Mouse (Mus musculus) hindbrain, postnatal 0 days (tissue): ENCODE measurements around the gene Prkcz. TPM values are rescaled to one million over a fixed set of nuclear protein-coding genes. Genes with fewer than 3 reads are reported as not detected.

Source experiments
- ATAC-seq: fragments of 200-750 bp; cut with Nextera tagmentation; 2 replicates; pipeline ENCODE4 v1.8.0; 2017; ENCODE audit warnings: mild to moderate bottlenecking, moderate TSS enrichment, moderate library complexity
- DNase-seq: peaks from one replicate; pipeline ENCODE4 v3.0.0-alpha.2; 2015; ENCODE audit warnings: low spot score
- H3K27ac ChIP-seq: fragments of 300-500 bp; sonication (generic); 2 replicates; pipeline ENCODE4 v1.5.1; 2014; ENCODE audit warnings: mild to moderate bottlenecking
- H3K27me3 ChIP-seq: fragments of 300-500 bp; sonication (generic); 2 replicates; pipeline ENCODE4 v1.6.1; 2014; ENCODE audit warnings: low read length, mixed read lengths; ENCODE audit not compliant: insufficient read depth
- H3K36me3 ChIP-seq: fragments of 300-500 bp; sonication (generic); 2 replicates; pipeline ENCODE4 v1.6.1; 2014; ENCODE audit warnings: low read length, mixed read lengths; ENCODE audit not compliant: insufficient read depth
- H3K4me1 ChIP-seq: fragments of 300-500 bp; sonication (generic); 2 replicates; pipeline ENCODE4 v1.6.1; 2014; ENCODE audit warnings: antibody characterized with exemption, low read length, mixed read lengths; ENCODE audit not compliant: insufficient read depth
- H3K4me2 ChIP-seq: fragments of 300-500 bp; sonication (generic); 2 replicates; pipeline ENCODE4 v1.6.1; 2014; ENCODE audit warnings: low read depth, mild to moderate bottlenecking, low read length, moderate library complexity, mixed read lengths
- H3K4me3 ChIP-seq: fragments of 300-500 bp; sonication (generic); 2 replicates; pipeline ENCODE4 v1.5.1; 2014; ENCODE audit warnings: low read length
- H3K9ac ChIP-seq: fragments of 300-500 bp; sonication (generic); replicated peaks from 2 replicates; pipeline ENCODE4 v1.6.1; 2014; ENCODE audit warnings: mild to moderate bottlenecking, low read length, moderate library complexity, mixed read lengths
- H3K9me3 ChIP-seq: fragments of 300-500 bp; sonication (generic); 2 replicates; pipeline ENCODE4 v1.6.1; 2016; ENCODE audit warnings: low read length, mixed read lengths
- CTCF ChIP-seq: IDR thresholded peaks from 2 replicates; pipeline ENCODE4 v1.5.1; 2016; ENCODE audit warnings: antibody characterized with exemption, control low read depth, low read depth
- WGBS: fragments of 180-500 bp; shearing (Covaris S2); extraction: QIAGEN DNeasy Blood & Tissue Kit; methylation state at CpG from one replicate; pipeline ENCODE4 v1.1.7; 2014; 5-methylcytosine and 5-hydroxymethylcytosine counted together
- polyA plus RNA-seq: library from polyadenylated mRNA; unstranded; fragments of >200 nt; fragmentation: Nextera tagmentation; extraction: Ambion mirVana; gene quantifications from 2 replicates; pipeline ENCODE4 v1.2.1, GENCODE M21; 2015
- total RNA-seq: library from RNA; depleted of rRNA; stranded (reverse); fragments of >200 nt; gene quantifications from 2 replicates; pipeline ENCODE4 v1.2.3, GENCODE M21; 2014

The Prkcz gene
- total and polyA plus RNA-seq, 2 experiments from 2014 or later: 84.2 to 85.1 TPM

DNA sequence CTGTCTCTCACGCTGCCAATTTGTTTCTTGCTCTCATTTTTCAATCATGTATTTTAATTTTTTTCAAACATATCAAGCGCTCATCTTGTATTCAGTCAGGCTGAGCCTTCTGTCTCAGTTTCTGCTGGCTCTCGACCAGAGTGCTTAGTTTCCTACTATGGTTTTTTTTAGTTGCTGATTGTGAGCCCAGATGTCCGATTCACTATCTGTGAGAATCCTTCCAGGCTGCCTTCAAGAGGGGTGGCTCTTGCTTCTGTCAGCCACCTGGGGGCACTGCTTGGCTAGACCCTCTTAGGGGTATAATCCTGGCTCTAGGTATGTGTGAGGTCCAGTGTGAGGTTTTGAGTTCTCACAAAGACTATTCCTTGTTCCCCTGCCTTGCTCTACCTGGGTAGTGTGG lies 65.2 kb downstream of the Prkcz start:
- no peaks in the 10 kb centered on the region for H3K4me1 ChIP-seq
- no peaks in the 10 kb centered on the region for H3K9me3 ChIP-seq
- peak; percentile 36 for TF ChIP-seq CTCF
- H3K4me2 ChIP-seq: no peak overlapping the region
- DNase-seq (no peak), ATAC-seq (no peak)
- H3K27ac ChIP-seq: no peak overlapping the region
- no peaks in the 10 kb centered on the region for H3K36me3 ChIP-seq
- H3K4me3 ChIP-seq: no peak overlapping the region
- WGBS: 55% methylated on average over 4 of the region's 4 CpGs
- H3K9ac ChIP-seq: no peak overlapping the region
- no peaks in the 10 kb centered on the region for H3K27me3 ChIP-seq

DNA sequence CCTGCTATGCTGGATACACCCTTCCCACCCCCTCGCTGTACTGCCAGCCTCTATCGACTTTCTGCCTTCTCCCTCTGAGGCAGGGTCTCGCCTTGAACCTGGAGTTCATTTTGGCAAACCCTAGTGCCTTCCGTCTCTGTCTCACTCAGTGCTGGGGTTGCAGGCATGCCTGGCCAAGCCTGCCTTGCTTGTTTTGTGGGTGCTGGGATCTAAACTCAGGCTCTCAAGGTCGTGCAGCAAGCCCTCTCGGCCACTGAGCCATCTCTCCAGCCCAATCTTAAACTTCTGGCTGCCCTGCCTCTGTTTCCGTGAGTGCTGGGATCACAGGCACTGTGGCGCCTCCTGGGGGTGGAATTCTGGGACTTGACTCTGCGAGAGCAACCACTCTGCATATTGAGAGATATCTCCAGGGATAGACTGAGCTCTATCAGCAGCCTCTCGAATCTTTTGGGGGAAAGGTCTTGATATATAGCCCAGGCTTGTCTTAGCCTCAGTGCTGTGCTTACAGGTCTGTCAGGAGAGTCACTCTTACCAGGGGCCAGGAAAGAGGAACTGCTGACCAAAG lies 66.1 kb downstream of the Prkcz start:
- ATAC-seq (no peak), DNase-seq (no peak)
- no peaks in the 10 kb centered on the region for H3K9me3 ChIP-seq
- no peak overlapping the region for H3K4me2 ChIP-seq
- H3K36me3 ChIP-seq: no peaks in the 10 kb centered on the region
- WGBS: 81% methylated on average over 10 of the region's 10 CpGs
- H3K4me3 ChIP-seq: no peak overlapping the region
- H3K9ac ChIP-seq: no peak overlapping the region
- peak; percentile 31; the same call in 1 of the 2 replicates for TF ChIP-seq CTCF
- no peaks in the 10 kb centered on the region for H3K4me1 ChIP-seq
- no peak overlapping the region for H3K27ac ChIP-seq
- no peaks in the 10 kb centered on the region for H3K27me3 ChIP-seq

DNA sequence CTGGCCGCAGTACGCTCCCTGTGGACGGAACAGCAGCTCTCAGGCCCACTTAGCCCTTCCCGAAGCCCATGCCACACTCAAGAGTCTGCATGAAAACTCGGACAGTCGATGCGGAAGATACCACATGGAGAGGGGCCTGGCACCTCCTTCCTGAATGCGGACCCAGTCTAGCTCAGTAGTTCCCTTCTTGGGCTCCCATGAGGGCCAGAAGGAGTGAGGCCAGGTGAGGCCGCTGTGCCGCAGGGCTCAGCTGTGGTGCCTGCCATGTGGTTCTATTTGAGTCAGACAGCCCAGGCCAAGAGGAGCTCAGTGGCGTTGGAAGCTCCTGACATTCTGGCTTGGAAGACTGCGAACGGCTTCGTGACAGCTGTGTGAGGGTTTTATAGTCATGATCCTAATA lies 66.8 kb downstream of the Prkcz start:
- Histone ChIP-seq H3K27me3 (no peaks in the 10 kb centered on the region), H3K27ac (no peak overlapping the region)

DNA sequence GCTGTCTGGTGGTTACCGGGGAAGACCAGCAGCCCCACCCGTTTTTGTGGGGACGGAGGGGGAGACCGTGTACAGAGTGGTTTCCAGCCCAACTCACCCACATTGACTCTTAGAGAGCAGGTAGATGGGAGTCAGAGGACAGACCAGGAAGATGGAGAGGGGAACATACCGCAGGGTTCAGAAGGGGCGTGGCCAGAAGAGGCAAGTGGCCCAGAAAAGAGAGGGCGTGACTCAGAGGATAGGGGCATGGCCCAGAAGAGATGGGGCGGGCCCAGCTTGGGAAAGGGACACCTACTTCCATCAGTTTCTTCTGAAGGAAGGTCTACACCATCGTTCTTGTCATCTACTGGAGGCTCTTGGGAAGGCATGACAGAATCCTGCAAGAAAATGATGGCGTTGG lies 68.3 kb downstream of the Prkcz start:
- H3K4me2 ChIP-seq: no peak overlapping the region
- no peak for TF ChIP-seq CTCF
- 91% methylated on average over 10 of the region's 10 CpGs for WGBS
- H3K4me1 ChIP-seq: no peaks in the 10 kb centered on the region
- no peak overlapping the region for H3K9ac ChIP-seq
- ATAC-seq: no peak
- H3K36me3 ChIP-seq: no peaks in the 10 kb centered on the region
- H3K9me3 ChIP-seq: no peaks in the 10 kb centered on the region
- no peak overlapping the region for H3K27ac ChIP-seq
- no peaks in the 10 kb centered on the region for H3K27me3 ChIP-seq
- DNase-seq: no peak
- H3K4me3 ChIP-seq: no peak overlapping the region

More for the DNA sequence above, 66.8 kb downstream of the Prkcz start:
- TF ChIP-seq CTCF: no peak
- Histone ChIP-seq H3K36me3 (no peaks in the 10 kb centered on the region), H3K4me3 (no peak overlapping the region), H3K9me3 (no peaks in the 10 kb centered on the region), H3K4me1 (no peaks in the 10 kb centered on the region), H3K4me2 (no peak overlapping the region), H3K9ac (no peak overlapping the region)
- ATAC-seq (no peak), DNase-seq (no peak)
- WGBS: 79% methylated on average over 14 of the region's 14 CpGs

DNA sequence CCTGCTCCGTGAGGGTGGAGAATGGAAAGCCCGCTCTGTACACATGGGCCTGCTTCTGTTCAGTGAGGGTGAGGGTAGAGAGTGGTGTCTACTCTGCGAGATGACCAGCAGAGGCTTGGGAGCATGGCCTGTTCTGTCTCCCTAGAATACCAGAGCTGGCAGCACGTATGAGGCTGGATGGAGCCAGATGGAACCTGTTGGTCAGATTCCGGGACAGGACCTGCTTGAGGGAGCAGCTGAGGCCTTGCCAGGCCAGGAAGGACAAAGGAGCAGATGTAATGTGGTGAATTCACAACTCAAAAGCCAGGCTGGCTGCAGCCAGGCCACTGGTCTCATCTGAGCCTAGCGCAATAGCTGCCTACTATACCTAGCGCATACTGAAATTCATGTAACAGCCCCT lies 71.1 kb downstream of the Prkcz start:
- Histone ChIP-seq H3K4me3 (no peak overlapping the region), H3K4me1 (no peaks in the 10 kb centered on the region), H3K27me3 (no peaks in the 10 kb centered on the region), H3K9ac (no peak overlapping the region), H3K4me2 (no peak overlapping the region), H3K9me3 (no peaks in the 10 kb centered on the region), H3K27ac (no peak overlapping the region), H3K36me3 (no peaks in the 10 kb centered on the region)
- DNase-seq (no peak), ATAC-seq (peak; percentile 37; the same call in 1 of the 2 replicates)
- TF ChIP-seq CTCF: no peak
- 70% methylated on average over 7 of the region's 7 CpGs for WGBS

DNA sequence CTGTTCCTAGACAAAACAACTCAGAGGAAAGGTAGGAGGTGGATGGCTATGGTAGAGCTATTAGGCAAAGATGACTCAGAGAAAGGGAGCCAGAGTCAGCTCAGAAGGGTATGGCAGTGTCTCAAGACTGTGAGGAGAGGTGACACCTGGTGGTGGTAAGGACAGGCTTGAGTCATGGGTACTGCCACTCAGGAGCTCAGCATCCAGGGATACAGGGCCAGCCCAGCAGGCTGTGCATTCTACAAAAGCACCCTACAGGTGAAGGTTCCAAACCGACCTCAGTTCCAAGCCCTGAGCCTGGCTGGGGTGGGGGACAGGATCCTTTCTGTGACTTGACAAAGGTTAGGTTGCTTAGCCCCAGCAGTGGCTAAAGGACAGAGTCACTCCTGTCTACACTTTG lies 72.6 kb downstream of the Prkcz start:
- TF ChIP-seq CTCF: no peak
- Histone ChIP-seq H3K9ac (no peak overlapping the region), H3K4me2 (no peak overlapping the region)

DNA sequence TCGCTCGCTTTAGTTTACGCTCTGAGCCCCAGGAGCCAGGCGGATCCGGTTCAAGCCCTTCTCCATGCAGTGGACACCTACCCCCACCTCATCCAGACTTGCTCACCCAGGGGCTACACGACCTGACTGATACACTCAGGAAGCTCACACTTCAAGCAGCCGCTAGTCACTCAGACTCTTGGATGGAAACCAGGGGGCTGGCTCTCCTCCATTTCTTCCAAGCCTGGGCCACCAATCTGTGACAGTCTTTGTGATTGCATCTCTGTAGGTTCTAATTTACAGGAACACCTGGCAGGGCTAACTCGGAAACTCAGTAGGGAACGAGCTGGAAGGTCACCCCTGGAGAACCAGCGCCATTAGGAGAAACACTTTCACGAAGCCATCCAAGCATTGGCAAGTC lies 73.4 kb downstream of the Prkcz start:
- ATAC-seq (no peak), DNase-seq (no peak)
- 0 out of 2 replicates have a peak overlapping the region, but pooled peaks have one; percentile 7 for H3K27ac ChIP-seq

More for the DNA sequence above, 72.6 kb downstream of the Prkcz start:
- WGBS: 88% methylated on average over 1 of the region's 1 CpGs
- H3K27me3 ChIP-seq: no peaks in the 10 kb centered on the region
- H3K9me3 ChIP-seq: no peaks in the 10 kb centered on the region
- no peaks in the 10 kb centered on the region for H3K4me1 ChIP-seq
- no peak for DNase-seq
- no peak overlapping the region for H3K27ac ChIP-seq
- no peaks in the 10 kb centered on the region for H3K36me3 ChIP-seq
- no peak overlapping the region for H3K4me3 ChIP-seq
- ATAC-seq: no peak

More for the DNA sequence above, 73.4 kb downstream of the Prkcz start:
- no peak overlapping the region for H3K4me2 ChIP-seq
- H3K4me3 ChIP-seq: no peak overlapping the region
- 75% methylated on average over 11 of the region's 11 CpGs for WGBS
- no peaks in the 10 kb centered on the region for H3K36me3 ChIP-seq
- H3K9ac ChIP-seq: no peak overlapping the region
- H3K4me1 ChIP-seq: no peaks in the 10 kb centered on the region
- no peaks in the 10 kb centered on the region for H3K27me3 ChIP-seq
- no peaks in the 10 kb centered on the region for H3K9me3 ChIP-seq
- TF ChIP-seq CTCF: no peak
